Mouse (Mus musculus) heart, embryonic 13.5 days (tissue): ENCODE data around the gene Fcrl5. TPM values are rescaled to one million over a fixed set of nuclear protein-coding genes. Genes with fewer than 3 reads are reported as not detected.

ENCODE experiments used
- ATAC-seq: fragments of 200-750 bp; cut with Nextera tagmentation; 2 replicates; pipeline ENCODE4 v1.8.0; 2017; ENCODE audit warnings: moderate TSS enrichment; ENCODE audit not compliant: insufficient number of reproducible peaks, low FRiP score, low TSS enrichment; ENCODE audit errors: extremely low read depth
- H3K27ac ChIP-seq: fragments of 300-500 bp; sonication (generic); replicated peaks from 2 replicates; pipeline ENCODE4 v1.5.1; 2015; ENCODE audit warnings: moderate library complexity, mild to moderate bottlenecking, inconsistent platforms
- H3K27me3 ChIP-seq: fragments of 300-500 bp; sonication (generic); replicated peaks from 2 replicates; pipeline ENCODE4 v1.6.1; 2015; ENCODE audit warnings: mild to moderate bottlenecking, inconsistent platforms
- H3K36me3 ChIP-seq: fragments of 300-500 bp; sonication (generic); 2 replicates; pipeline ENCODE4 v1.6.1; 2015; ENCODE audit warnings: mild to moderate bottlenecking, inconsistent platforms
- H3K4me1 ChIP-seq: fragments of 300-500 bp; sonication (generic); 2 replicates; pipeline ENCODE4 v1.6.1; 2015; ENCODE audit warnings: inconsistent platforms
- H3K4me2 ChIP-seq: fragments of 300-500 bp; sonication (generic); 2 replicates; pipeline ENCODE4 v1.6.1; 2015; ENCODE audit warnings: inconsistent platforms, mild to moderate bottlenecking, moderate library complexity
- H3K4me3 ChIP-seq: fragments of 300-500 bp; sonication (generic); 2 replicates; pipeline ENCODE4 v1.5.1; 2015; ENCODE audit warnings: moderate library complexity, mild to moderate bottlenecking, inconsistent platforms
- H3K9ac ChIP-seq: fragments of 300-500 bp; sonication (generic); 2 replicates; pipeline ENCODE4 v1.6.1; 2015; ENCODE audit warnings: inconsistent platforms, mild to moderate bottlenecking, moderate library complexity
- H3K9me3 ChIP-seq: fragments of 300-500 bp; sonication (generic); 2 replicates; pipeline ENCODE4 v1.6.1; 2016; ENCODE audit warnings: inconsistent platforms
- WGBS: fragments of 180-500 bp; shearing (Covaris S2); methylation state at CpG from one replicate; pipeline ENCODE4 v1.1.7; 2015; ENCODE audit warnings: mixed read lengths; 5-methylcytosine and 5-hydroxymethylcytosine counted together
- polyA plus RNA-seq: library from polyadenylated mRNA; unstranded; fragments of >200 nt; fragmentation: Nextera tagmentation; extraction: Ambion mirVana; gene quantifications from 2 replicates; pipeline ENCODE4 v1.2.1, GENCODE M21; 2015

The Fcrl5 gene
- polyA plus RNA-seq: not detected in 2 replicates

GRCm38 (mm10) chr3:87435479-87435878 lies at the start of gene Fcrl5:
Fcrl5 (plus strand) TSS chr3:87435773.
- ATAC-seq: no peak
- no peaks in the 10 kb centered on the region for H3K9me3 ChIP-seq
- no peaks in the 10 kb centered on the region for H3K4me1 ChIP-seq
- 84% methylated on average over 5 of the region's 5 CpGs for WGBS
- no peak within 1 kb of the TSS for H3K4me2 ChIP-seq
- H3K27ac ChIP-seq: no peak within 1 kb of the TSS
- no peak within 1 kb of the TSS for H3K4me3 ChIP-seq
- H3K27me3 ChIP-seq: no peaks in the 10 kb centered on the region
- H3K36me3 ChIP-seq: no peaks in the 10 kb centered on the region
- no peak within 1 kb of the TSS for H3K9ac ChIP-seq

GRCm38 (mm10) chr3:87390935-87391334 lies 44.6 kb upstream of the Fcrl5 start:
- no peak for ATAC-seq
- Histone ChIP-seq H3K9me3 (peaks cover 5% of the 10 kb centered on the region; the same call in 1 of the 2 replicates), H3K36me3 (no peaks in the 10 kb centered on the region), H3K27me3 (no peaks in the 10 kb centered on the region; the same call in 1 of the 2 replicates), H3K4me3 (no peak overlapping the region), H3K4me2 (no peak overlapping the region), H3K9ac (no peak overlapping the region), H3K27ac (peak overlapping the region; percentile 46), H3K4me1 (peaks cover 5% of the 10 kb centered on the region; the same call in 1 of the 2 replicates)
- WGBS: 75% methylated on average over 1 of the region's 1 CpGs

- H3K9me3 ChIP-seq: peaks cover 6% of the 10 kb centered on the region; the same call in 1 of the 2 replicates
- H3K36me3 ChIP-seq: no peaks in the 10 kb centered on the region
- ATAC-seq: no peak
- WGBS: 64% methylated on average over 4 of the region's 4 CpGs
- H3K27ac ChIP-seq: no peak overlapping the region
- H3K4me1 ChIP-seq: no peaks in the 10 kb centered on the region
- no peak overlapping the region for H3K4me3 ChIP-seq
- no peak overlapping the region for H3K9ac ChIP-seq
- no peak overlapping the region for H3K4me2 ChIP-seq
- no peaks in the 10 kb centered on the region for H3K27me3 ChIP-seq
These were observed 36.8 kb upstream of the Fcrl5 start for GRCm38 (mm10) chr3:87398809-87399208.

GRCm38 (mm10) chr3:87399906-87400305 lies 35.7 kb upstream of the Fcrl5 start:
- Histone ChIP-seq H3K36me3 (no peaks in the 10 kb centered on the region), H3K4me3 (no peak overlapping the region), H3K27ac (no peak overlapping the region), H3K4me1 (no peaks in the 10 kb centered on the region), H3K27me3 (no peaks in the 10 kb centered on the region), H3K9me3 (peaks cover 6% of the 10 kb centered on the region; the same call in 1 of the 2 replicates), H3K4me2 (no peak overlapping the region), H3K9ac (no peak overlapping the region)
- ATAC-seq: no peak
- WGBS: 75% methylated on average over 4 of the region's 4 CpGs

- WGBS: 38% methylated on average over 5 of the region's 5 CpGs
- Histone ChIP-seq H3K9ac (no peak overlapping the region), H3K4me3 (no peak overlapping the region), H3K4me2 (no peak overlapping the region), H3K4me1 (no peaks in the 10 kb centered on the region), H3K27ac (no peak overlapping the region), H3K9me3 (no peaks in the 10 kb centered on the region), H3K36me3 (no peaks in the 10 kb centered on the region), H3K27me3 (no peaks in the 10 kb centered on the region)
- no peak for ATAC-seq
These were observed 34.3 kb upstream of the Fcrl5 start for GRCm38 (mm10) chr3:87401321-87401720.

- 23% methylated on average over 4 of the region's 4 CpGs for WGBS
- Histone ChIP-seq H3K9ac (no peak overlapping the region), H3K9me3 (no peaks in the 10 kb centered on the region), H3K27ac (no peak overlapping the region), H3K4me2 (no peak overlapping the region), H3K4me1 (no peaks in the 10 kb centered on the region), H3K36me3 (no peaks in the 10 kb centered on the region), H3K4me3 (no peak overlapping the region), H3K27me3 (no peaks in the 10 kb centered on the region)
- ATAC-seq: no peak
These were observed 27.4 kb upstream of the Fcrl5 start for GRCm38 (mm10) chr3:87408171-87408570.

- Histone ChIP-seq H3K9ac (no peak overlapping the region), H3K27ac (no peak overlapping the region), H3K4me3 (no peak overlapping the region), H3K4me1 (no peaks in the 10 kb centered on the region), H3K27me3 (no peaks in the 10 kb centered on the region), H3K36me3 (no peaks in the 10 kb centered on the region), H3K9me3 (no peaks in the 10 kb centered on the region), H3K4me2 (no peak overlapping the region)
- ATAC-seq: no peak
- WGBS: 70% methylated on average over 4 of the region's 4 CpGs
These were observed 26.2 kb upstream of the Fcrl5 start for GRCm38 (mm10) chr3:87409196-87409935.

GRCm38 (mm10) chr3:87410605-87411004 lies 25.0 kb upstream of the Fcrl5 start:
- Histone ChIP-seq H3K4me3 (no peak overlapping the region), H3K4me1 (no peaks in the 10 kb centered on the region), H3K27ac (no peak overlapping the region), H3K9ac (no peak overlapping the region), H3K27me3 (no peaks in the 10 kb centered on the region), H3K4me2 (no peak overlapping the region), H3K9me3 (no peaks in the 10 kb centered on the region), H3K36me3 (no peaks in the 10 kb centered on the region)
- WGBS: 74% methylated on average over 6 of the region's 6 CpGs
- ATAC-seq: no peak

- Histone ChIP-seq H3K27me3 (no peaks in the 10 kb centered on the region), H3K9me3 (no peaks in the 10 kb centered on the region), H3K27ac (no peak overlapping the region), H3K36me3 (no peaks in the 10 kb centered on the region), H3K9ac (no peak overlapping the region), H3K4me3 (no peak overlapping the region), H3K4me1 (no peaks in the 10 kb centered on the region), H3K4me2 (peak overlapping the region; percentile 43)
- no peak for ATAC-seq
- WGBS: 11% methylated on average over 12 of the region's 12 CpGs
These were observed 24.4 kb upstream of the Fcrl5 start for GRCm38 (mm10) chr3:87411150-87411549.

GRCm38 (mm10) chr3:87420645-87421044 lies 14.9 kb upstream of the Fcrl5 start:
- no peaks in the 10 kb centered on the region for H3K36me3 ChIP-seq
- H3K4me3 ChIP-seq: no peak overlapping the region
- no peak for ATAC-seq
- H3K4me2 ChIP-seq: no peak overlapping the region
- H3K4me1 ChIP-seq: no peaks in the 10 kb centered on the region
- 50% methylated on average over 1 of the region's 1 CpGs for WGBS
- H3K9me3 ChIP-seq: no peaks in the 10 kb centered on the region
- H3K27ac ChIP-seq: no peak overlapping the region
- H3K27me3 ChIP-seq: no peaks in the 10 kb centered on the region
- H3K9ac ChIP-seq: no peak overlapping the region

- Histone ChIP-seq H3K4me1 (no peaks in the 10 kb centered on the region), H3K9me3 (no peaks in the 10 kb centered on the region), H3K36me3 (no peaks in the 10 kb centered on the region), H3K27me3 (no peaks in the 10 kb centered on the region), H3K27ac (no peak overlapping the region), H3K4me3 (no peak overlapping the region), H3K4me2 (no peak overlapping the region), H3K9ac (no peak overlapping the region)
- WGBS: 72% methylated on average over 4 of the region's 4 CpGs
- no peak for ATAC-seq
These were observed 13.1 kb upstream of the Fcrl5 start for GRCm38 (mm10) chr3:87422386-87422910.

- Histone ChIP-seq H3K9me3 (no peaks in the 10 kb centered on the region), H3K4me1 (no peaks in the 10 kb centered on the region), H3K9ac (no peak overlapping the region), H3K27me3 (no peaks in the 10 kb centered on the region), H3K4me2 (no peak overlapping the region), H3K27ac (no peak overlapping the region), H3K36me3 (no peaks in the 10 kb centered on the region), H3K4me3 (no peak overlapping the region)
- WGBS: 58% methylated on average over 1 of the region's 1 CpGs
- ATAC-seq: no peak
These were observed 5.0 kb downstream of the Fcrl5 start for GRCm38 (mm10) chr3:87440586-87440985.
